Mouse (Mus musculus): ENCODE data around the gene Ccdc8.

- no peak for TF ChIP-seq POLR2A (IDR thresholded peaks at IDR 0.05; ENCODE audit: extremely low read depth, insufficient read depth, low read length)
- TF ChIP-seq CTCF (IDR thresholded peaks at IDR 0.05; ENCODE audit: low read depth, low read length), result no peak
Observed at GRCm38 (mm10) chr7:16968414-16968813, 24.1 kb upstream of the Ccdc8 start.
